12 mouse cellular contexts compared by ENCODE assay signal in the genomic region with DNA sequence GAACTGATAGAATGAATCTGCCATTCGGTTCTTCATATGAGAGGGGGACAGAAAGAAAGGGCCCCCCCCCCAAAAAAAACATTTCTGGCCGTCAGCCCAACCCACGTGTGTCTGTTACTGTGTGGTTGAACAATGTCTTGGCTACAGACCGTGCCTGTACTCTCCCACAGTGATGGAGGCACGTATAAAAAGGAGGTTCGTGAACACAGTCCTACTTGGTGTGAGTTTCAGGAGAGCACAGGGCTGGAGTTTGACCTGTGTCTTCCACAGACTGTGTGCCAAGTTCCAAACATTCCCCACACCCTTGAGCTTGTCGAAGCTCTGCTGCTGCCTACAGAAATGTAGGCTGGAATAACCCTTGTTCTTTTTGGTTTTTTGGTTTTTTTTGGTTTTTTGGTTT. TPM values are rescaled to one million over a fixed set of nuclear protein-coding genes. Genes with fewer than 3 reads are reported as not detected.
DNase-seq lines count a peak whose midpoint lies in the region; ATAC-seq and TF ChIP-seq lines count a peak whose summit lies in the region.
"Had no signal": no experiment of that assay in that cellular context is flagged by ENCODE, and none has a peak within 500 bp of the region (broad histone marks: within the 10 kb centered on the region; RNA-seq: fewer than 3 reads in every experiment).

No protein-coding gene starts in this region.

- peak; percentile 60 for TF ChIP-seq POLR2A in heart, adult 2 months (IDR thresholded peaks at IDR 0.05; ENCODE audit: insufficient read depth, low read depth, low read length)

- H3K36me3 ChIP-seq in heart, adult 2 months (ENCODE audit: control insufficient read depth, insufficient read depth, low read length): peaks cover 5% of the 10 kb centered on the region
- peaks cover 9% of the 10 kb centered on the region for H3K36me3 ChIP-seq in heart, embryonic 10.5 days
- H3K36me3 ChIP-seq in kidney, embryonic 16.5 days (ENCODE audit: insufficient read depth, low read length): no peaks in the 10 kb centered on the region
- H3K36me3 ChIP-seq in neural tube, embryonic 12.5 days: no peaks in the 10 kb centered on the region
- H3K36me3 ChIP-seq: limb, embryonic 15.5 days had no signal

- H3K4me3 ChIP-seq in heart, adult 2 months: no peak overlapping the region
- no peak overlapping the region for H3K4me3 ChIP-seq in heart, embryonic 10.5 days
- H3K4me3 ChIP-seq in kidney, embryonic 16.5 days (ENCODE audit: low read length): no peak overlapping the region
- no peak overlapping the region for H3K4me3 ChIP-seq in neural tube, embryonic 12.5 days
- H3K4me3 ChIP-seq: limb, embryonic 15.5 days had no signal

- peak; percentile 63; the same call in 1 of the 2 replicates for TF ChIP-seq EP300 in heart, adult 2 months (IDR thresholded peaks at IDR 0.05; ENCODE audit: insufficient read depth, low read depth, low read length)

- H3K27me3 ChIP-seq in heart, adult 2 months (ENCODE audit: control insufficient read depth, insufficient read depth, low read length): no peaks in the 10 kb centered on the region
- H3K27me3 ChIP-seq in heart, embryonic 10.5 days (ENCODE audit: insufficient read depth, poor library complexity, severe bottlenecking): no peaks in the 10 kb centered on the region
- no peaks in the 10 kb centered on the region for H3K27me3 ChIP-seq in kidney, embryonic 16.5 days (ENCODE audit: insufficient read depth, low read length)
- no peaks in the 10 kb centered on the region for H3K27me3 ChIP-seq in neural tube, embryonic 12.5 days (replicated peaks)
- H3K27me3 ChIP-seq: limb, embryonic 15.5 days had no signal

- no peaks in the 10 kb centered on the region for H3K79me2 ChIP-seq in heart, adult 2 months (replicated peaks; ENCODE audit: control insufficient read depth, insufficient read depth, low read length)

- intact Hi-C loops in heart, adult 2 months (cut with DNase I): loop anchor here (5.0 to 10.0 kb wide), 3 partner anchors 72 to 234 kb away; partner anchors contain the start of gene Pcgf5
- intact Hi-C loops in left cerebral cortex, postnatal 4 days (cut with DNase I): loop anchor here (2.0 to 5.0 kb wide), 2 partner anchors 237 to 330 kb away; partner anchors contain the start of gene Pcgf5

- WGBS in heart, adult 2 months: 33% methylated on average over 7 of the region's 7 CpGs
- 32% methylated on average over 7 of the region's 7 CpGs for whole genome bisulfite sequencing in heart, embryonic 10.5 days
- WGBS in kidney, embryonic 16.5 days: 29% methylated on average over 7 of the region's 7 CpGs
- WGBS in neural tube, embryonic 12.5 days: 36% methylated on average over 7 of the region's 7 CpGs

- ATAC-seq in kidney, embryonic 16.5 days (ENCODE audit: low FRiP score, low TSS enrichment): no peak
- ATAC-seq in neural tube, embryonic 12.5 days (ENCODE audit: low FRiP score, low read depth): 0 out of 2 replicates have a peak, but pooled peaks have one; percentile 39

- H3K4me2 ChIP-seq in kidney, embryonic 16.5 days (replicated peaks; ENCODE audit: low read depth, low read length): no peak overlapping the region
- H3K4me2 ChIP-seq in neural tube, embryonic 12.5 days (replicated peaks): no peak overlapping the region
- H3K4me2 ChIP-seq: limb, embryonic 15.5 days had no signal

- TF ChIP-seq CTCF in heart, adult 2 months (IDR thresholded peaks at IDR 0.05): no peak

- no peaks in the 10 kb centered on the region for H3K4me1 ChIP-seq in heart, adult 2 months (ENCODE audit: control insufficient read depth, insufficient read depth, low read length)
- H3K4me1 ChIP-seq in heart, embryonic 10.5 days: peaks cover 7% of the 10 kb centered on the region
- no peaks in the 10 kb centered on the region for H3K4me1 ChIP-seq in kidney, embryonic 16.5 days (ENCODE audit: insufficient read depth, low read length)
- peaks cover 6% of the 10 kb centered on the region for H3K4me1 ChIP-seq in neural tube, embryonic 12.5 days

- no peak for DNase-seq in heart, adult 2 months
- DNase-seq in heart, embryonic 10.5 days (ENCODE audit: low spot score): no peak
- peak; percentile 9 for DNase-seq in kidney, adult 9 months
- DNase-seq in neural tube, embryonic 10.5 days (ENCODE audit: extremely low spot score, low spot score): no peak
- no peak for DNase-seq in left cerebral cortex, postnatal 4 days
- DNase-seq: lung, postnatal 14 days; right cerebral cortex, postnatal 4 days had no signal

- no peak overlapping the region for H3K27ac ChIP-seq in heart, adult 2 months
- no peak overlapping the region for H3K27ac ChIP-seq in heart, embryonic 10.5 days
- no peak overlapping the region for H3K27ac ChIP-seq in kidney, embryonic 16.5 days (ENCODE audit: low read length)
- H3K27ac ChIP-seq in neural tube, embryonic 12.5 days: no peak overlapping the region
- H3K27ac ChIP-seq: limb, embryonic 15.5 days had no signal

- H3K9me3 ChIP-seq in heart, embryonic 10.5 days: no peaks in the 10 kb centered on the region
- H3K9me3 ChIP-seq in kidney, embryonic 16.5 days (ENCODE audit: low read length): no peaks in the 10 kb centered on the region
- no peaks in the 10 kb centered on the region for H3K9me3 ChIP-seq in neural tube, embryonic 12.5 days
- H3K9me3 ChIP-seq: G1E; limb, embryonic 15.5 days had no signal

- no peak overlapping the region for H3K9ac ChIP-seq in heart, adult 2 months (ENCODE audit: low read depth, low read length)
- H3K9ac ChIP-seq in kidney, embryonic 16.5 days (replicated peaks; ENCODE audit: low read length): no peak overlapping the region
- no peak overlapping the region for H3K9ac ChIP-seq in neural tube, embryonic 12.5 days
- H3K9ac ChIP-seq: limb, embryonic 15.5 days had no signal

RNA-seq across cellular contexts. Expression of gene Ankrd1, which starts 9.4 kb away (rescaled TPM):
- total RNA-seq in heart, adult 2 months (2021): 100 to 1,000 TPM; 383 to 550 TPM
- 316 and 466 TPM in 2 replicates for polyA plus RNA-seq in heart, adult 2 months (2012; rRNA removed)
- polyA plus RNA-seq in heart, embryonic 10.5 days (2016; fragmentation: Nextera tagmentation; extraction: Ambion mirVana): 212 and 390 TPM in 2 replicates
- polyA plus RNA-seq in kidney, embryonic 16.5 days (2015; fragmentation: Nextera tagmentation; extraction: Ambion mirVana): 0.40 and 0.47 TPM in 2 replicates
- 0.30 and 0.98 TPM in 2 replicates for polyA plus RNA-seq in neural tube, embryonic 12.5 days (2016; fragmentation: Nextera tagmentation; extraction: Ambion mirVana)
- total RNA-seq in left cerebral cortex, postnatal 4 days (2021): not detected
- total RNA-seq: layer of hippocampus, postnatal 14 days had no signal
- polyA plus RNA-seq: G1E had no signal

RNA-seq across cellular contexts. Expression of gene Rpp30, which starts 26.9 kb away (rescaled TPM):
- total RNA-seq in heart, adult 2 months (2021): 10 to 100 TPM; 11.9 to 12.7 TPM
- polyA plus RNA-seq in heart, adult 2 months (2012; rRNA removed): 5.3 and 10.2 TPM in 2 replicates
- 61.1 and 72.2 TPM in 2 replicates for polyA plus RNA-seq in heart, embryonic 10.5 days (2016; fragmentation: Nextera tagmentation; extraction: Ambion mirVana)
- polyA plus RNA-seq in kidney, embryonic 16.5 days (2015; fragmentation: Nextera tagmentation; extraction: Ambion mirVana): 63.4 and 67.9 TPM in 2 replicates
- polyA plus RNA-seq in neural tube, embryonic 12.5 days (2016; fragmentation: Nextera tagmentation; extraction: Ambion mirVana): 82.7 and 84.6 TPM in 2 replicates
- total RNA-seq in left cerebral cortex, postnatal 4 days (2021): 10 to 100 TPM; 20.1 to 28.2 TPM

RNA-seq across cellular contexts. Expression of gene Htr7, which starts 53.2 kb away (rescaled TPM):
- total RNA-seq in heart, adult 2 months (2021): under 1 TPM; 0.39 to 0.42 TPM
- polyA plus RNA-seq in heart, adult 2 months (2012; rRNA removed): 0.41 TPM in 2 replicates
- not detected in 2 replicates for polyA plus RNA-seq in heart, embryonic 10.5 days (2016; fragmentation: Nextera tagmentation; extraction: Ambion mirVana)
- 0.05 and 0.08 TPM in 2 replicates for polyA plus RNA-seq in kidney, embryonic 16.5 days (2015; fragmentation: Nextera tagmentation; extraction: Ambion mirVana)
- 3.2 and 3.4 TPM in 2 replicates for polyA plus RNA-seq in neural tube, embryonic 12.5 days (2016; fragmentation: Nextera tagmentation; extraction: Ambion mirVana)
- 10 to 100 TPM in 1 of 2 experiments, 1 to 10 TPM in 1; 9.3 to 11.4 TPM for total RNA-seq in left cerebral cortex, postnatal 4 days (2021)
- polyA plus RNA-seq: G1E had no signal

Comparison
In these comparisons a context has a peak if more than half of its experiments do, and no peak if none do; other contexts are left out.
1. RNA of gene Ankrd1, which starts 9.4 kb away (polyA plus RNA-seq): 316 to 466 TPM in heart, adult 2 months and 212 to 390 TPM in heart, embryonic 10.5 days; 0.40 to 0.47 TPM in kidney, embryonic 16.5 days and 0.30 to 0.98 TPM in neural tube, embryonic 12.5 days; every median in the first group is over 100 times any median in the second.